Mouse (Mus musculus) spleen, adult 2 months (tissue): Measurements from ENCODE around the gene Itgb1bp1. TPM values are rescaled to one million over a fixed set of nuclear protein-coding genes. Genes with fewer than 3 reads are reported as not detected.

Experiments used
- DNase-seq, 2 experiments: peaks; one replicate each; pipeline versions ENCODE4 v3.0.0 to v3.0.0-alpha.2; 2012 to 2021; ENCODE audit warnings: low spot score in 2 of 2, low read depth in 1 of 2
- H3K27ac ChIP-seq: fragments of 200-500 bp; 2 replicates; pipeline ENCODE4 v1.5.1; 2012; ENCODE audit warnings: low read length, inconsistent platforms; ENCODE audit not compliant: insufficient read depth
- H3K27me3 ChIP-seq: fragments of 200-500 bp; 2 replicates; pipeline ENCODE4 v1.6.1; 2012; ENCODE audit warnings: mild to moderate bottlenecking, moderate library complexity, low read length, inconsistent platforms; ENCODE audit not compliant: control insufficient read depth, insufficient read depth
- H3K36me3 ChIP-seq: fragments of 200-500 bp; 2 replicates; pipeline ENCODE4 v1.6.1; 2012; ENCODE audit warnings: mild to moderate bottlenecking, low read length, inconsistent platforms; ENCODE audit not compliant: control insufficient read depth, insufficient read depth
- H3K4me1 ChIP-seq: fragments of 200-500 bp; 2 replicates; pipeline ENCODE4 v1.6.1; 2011; ENCODE audit warnings: inconsistent platforms; ENCODE audit not compliant: control insufficient read depth, insufficient read depth, insufficient read length
- H3K4me3 ChIP-seq: fragments of 200-500 bp; 2 replicates; pipeline ENCODE4 v1.5.1; 2011; ENCODE audit warnings: mild to moderate bottlenecking, inconsistent platforms; ENCODE audit not compliant: insufficient read depth, insufficient read length; ENCODE audit errors: extremely low read depth
- CTCF ChIP-seq: fragments of 200-500 bp; IDR thresholded peaks from 2 replicates; pipeline ENCODE4 v1.5.1; 2011; ENCODE audit warnings: mild to moderate bottlenecking, inconsistent platforms; ENCODE audit not compliant: insufficient read depth, insufficient read length, insufficient replicate concordance; ENCODE audit errors: extremely low read depth
- POLR2A ChIP-seq: fragments of 200-500 bp; IDR thresholded peaks from 2 replicates; pipeline ENCODE4 v1.6.1; 2011; ENCODE audit warnings: low read depth, low read length, inconsistent platforms
- WGBS: fragments of 180-500 bp; shearing (Covaris S2); methylation state at CpG from one replicate; pipeline ENCODE4 v1.1.7; 2018; 5-methylcytosine and 5-hydroxymethylcytosine counted together
- polyA plus RNA-seq: library from polyadenylated mRNA; depleted of rRNA; stranded (reverse); fragments of >200 nt; gene quantifications from 2 replicates; pipeline ENCODE4 v1.2.3, GENCODE M21; 2012

Gene Itgb1bp1
- polyA plus RNA-seq, 1 experiment: 7.1 TPM

- DNase-seq: no peak
- Histone ChIP-seq H3K4me3 (no peak overlapping the region), H3K27me3 (no peaks in the 10 kb centered on the region), H3K4me1 (peaks cover 9% of the 10 kb centered on the region; the same call in 1 of the 2 replicates), H3K36me3 (no peaks in the 10 kb centered on the region), H3K27ac (no peak overlapping the region)
- no peak for TF ChIP-seq POLR2A
- TF ChIP-seq CTCF: no peak
- WGBS: 72% methylated on average over 5 of the region's 5 CpGs
Measured at GRCm38 (mm10) chr12:21207422-21207821, 78.7 kb downstream of the Itgb1bp1 start.

- DNase-seq: no peak
- no peaks in the 10 kb centered on the region for H3K36me3 ChIP-seq
- no peaks in the 10 kb centered on the region for H3K27me3 ChIP-seq
Measured at GRCm38 (mm10) chr12:21205799-21206198, 80.3 kb downstream of the Itgb1bp1 start.

GRCm38 (mm10) chr12:21204701-21205312 is 81.3 kb downstream of the Itgb1bp1 start:
- TF ChIP-seq CTCF: no peak
- TF ChIP-seq POLR2A: no peak
- peaks cover 9% of the 10 kb centered on the region; the same call in 1 of the 2 replicates for H3K4me1 ChIP-seq
- H3K36me3 ChIP-seq: no peaks in the 10 kb centered on the region
- 50% methylated on average over 11 of the region's 11 CpGs for WGBS
- DNase-seq: no peak
- H3K27me3 ChIP-seq: no peaks in the 10 kb centered on the region
- no peak overlapping the region for H3K27ac ChIP-seq
- no peak overlapping the region for H3K4me3 ChIP-seq

More at GRCm38 (mm10) chr12:21205799-21206198, 80.3 kb downstream of the Itgb1bp1 start:
- H3K4me1 ChIP-seq: peaks cover 9% of the 10 kb centered on the region; the same call in 1 of the 2 replicates
- H3K4me3 ChIP-seq: no peak overlapping the region
- TF ChIP-seq CTCF (no peak), POLR2A (no peak)
- no peak overlapping the region for H3K27ac ChIP-seq
- 87% methylated on average over 4 of the region's 4 CpGs for WGBS

- Histone ChIP-seq H3K36me3 (no peaks in the 10 kb centered on the region), H3K27ac (no peak overlapping the region), H3K27me3 (no peaks in the 10 kb centered on the region), H3K4me1 (no peaks in the 10 kb centered on the region), H3K4me3 (no peak overlapping the region)
- 88% methylated on average over 10 of the region's 10 CpGs for WGBS
- TF ChIP-seq CTCF (no peak), POLR2A (no peak)
- DNase-seq: no peak
Measured at GRCm38 (mm10) chr12:21201485-21202269, 84.4 kb downstream of the Itgb1bp1 start.

- Histone ChIP-seq H3K27ac (no peak overlapping the region), H3K4me1 (no peaks in the 10 kb centered on the region), H3K36me3 (no peaks in the 10 kb centered on the region), H3K27me3 (no peaks in the 10 kb centered on the region), H3K4me3 (no peak overlapping the region)
- DNase-seq: no peak
- WGBS: 95% methylated on average over 8 of the region's 8 CpGs
- TF ChIP-seq CTCF (no peak), POLR2A (no peak)
Measured at GRCm38 (mm10) chr12:21200613-21201012, 85.5 kb downstream of the Itgb1bp1 start.

GRCm38 (mm10) chr12:21196420-21196819 is 89.7 kb downstream of the Itgb1bp1 start:
- Histone ChIP-seq H3K27ac (no peak overlapping the region), H3K4me3 (no peak overlapping the region), H3K36me3 (no peaks in the 10 kb centered on the region), H3K27me3 (no peaks in the 10 kb centered on the region), H3K4me1 (0 out of 2 replicates have a peak, but pooled peaks cover 4% of the 10 kb centered on the region)
- TF ChIP-seq POLR2A (no peak), CTCF (no peak)
- WGBS: 90% methylated on average over 4 of the region's 4 CpGs
- no peak for DNase-seq

GRCm38 (mm10) chr12:21195497-21195896 is 90.6 kb downstream of the Itgb1bp1 start:
- no peak for DNase-seq
- Histone ChIP-seq H3K36me3 (no peaks in the 10 kb centered on the region), H3K4me1 (0 out of 2 replicates have a peak, but pooled peaks cover 4% of the 10 kb centered on the region), H3K4me3 (no peak overlapping the region), H3K27me3 (no peaks in the 10 kb centered on the region), H3K27ac (no peak overlapping the region)
- 94% methylated on average over 3 of the region's 3 CpGs for WGBS
- TF ChIP-seq CTCF (no peak), POLR2A (no peak)
